Mouse (Mus musculus) heart, embryonic 11.5 days (tissue): Measurements from ENCODE around the gene Vmn1r107. TPM values are rescaled to one million over a fixed set of nuclear protein-coding genes. Genes with fewer than 3 reads are reported as not detected.
"Not testable (repeated sequence)": the region's sequence is repeated elsewhere in the genome, so short reads cannot be mapped to it uniquely, and the experiment has no call there.

ENCODE experiments used
- ATAC-seq: fragments of 200-750 bp; cut with Nextera tagmentation; replicated peaks from 2 replicates; pipeline ENCODE4 v1.8.0; 2017; ENCODE audit warnings: moderate library complexity; ENCODE audit not compliant: insufficient number of reproducible peaks, low FRiP score, low TSS enrichment
- H3K27ac ChIP-seq: fragments of 300-500 bp; sonication (generic); 2 replicates; pipeline ENCODE4 v1.5.1; 2014; ENCODE audit warnings: mild to moderate bottlenecking, low read depth, low read length
- H3K27me3 ChIP-seq: fragments of 300-500 bp; sonication (generic); 2 replicates; pipeline ENCODE4 v1.6.1; 2014; ENCODE audit warnings: mild to moderate bottlenecking, low read length, mixed read lengths; ENCODE audit not compliant: control insufficient read depth, insufficient read depth
- H3K36me3 ChIP-seq: fragments of 300-500 bp; sonication (generic); 2 replicates; pipeline ENCODE4 v1.6.1; 2014; ENCODE audit warnings: mild to moderate bottlenecking, low read length, moderate library complexity, mixed read lengths; ENCODE audit not compliant: control insufficient read depth, insufficient read depth
- H3K4me1 ChIP-seq: fragments of 300-500 bp; sonication (generic); 2 replicates; pipeline ENCODE4 v1.6.1; 2014; ENCODE audit warnings: low read length; ENCODE audit not compliant: control insufficient read depth, insufficient read depth
- H3K4me2 ChIP-seq: fragments of 300-500 bp; sonication (generic); 2 replicates; pipeline ENCODE4 v1.6.1; 2014; ENCODE audit warnings: mild to moderate bottlenecking, moderate library complexity
- H3K4me3 ChIP-seq: fragments of 300-500 bp; sonication (generic); 2 replicates; pipeline ENCODE4 v1.5.1; 2014; ENCODE audit warnings: low read depth, low read length
- H3K9ac ChIP-seq: fragments of 300-500 bp; sonication (generic); 2 replicates; pipeline ENCODE4 v1.6.1; 2014; ENCODE audit warnings: mild to moderate bottlenecking, low read depth, low read length, moderate library complexity
- H3K9me3 ChIP-seq: fragments of 300-500 bp; sonication (generic); replicated peaks from 2 replicates; pipeline ENCODE4 v1.6.1; 2016; ENCODE audit warnings: low read length; ENCODE audit not compliant: control insufficient read depth
- WGBS: fragments of 180-500 bp; shearing (Covaris S2); extraction: QIAGEN DNeasy Blood & Tissue Kit; methylation state at CpG from one replicate; pipeline ENCODE4 v1.1.7; 2014; ENCODE audit not compliant: insufficient replicate concordance; 5-methylcytosine and 5-hydroxymethylcytosine counted together
- polyA plus RNA-seq: library from polyadenylated mRNA; unstranded; fragments of >200 nt; fragmentation: Nextera tagmentation; extraction: Ambion mirVana; gene quantifications from 2 replicates; pipeline ENCODE4 v1.2.1, GENCODE M21; 2014

Vmn1r107 gene
- not detected in 2 replicates for polyA plus RNA-seq

GRCm38 (mm10) chr7:20668618-20669017 is at the start of gene Vmn1r107:
TSS of gene Vmn1r107 (plus strand) at chr7:20668918.
- not testable (repeated sequence) for ATAC-seq, H3K27ac ChIP-seq, H3K4me3 ChIP-seq, H3K4me2 ChIP-seq, H3K9ac ChIP-seq, H3K9me3 ChIP-seq, H3K36me3 ChIP-seq, H3K27me3 ChIP-seq, H3K4me1 ChIP-seq
- no CpG with 5 or more reads among the region's 3 CpGs for WGBS

GRCm38 (mm10) chr7:20703116-20703515 is 34.4 kb downstream of the Vmn1r107 start, which contains the start of gene Vmn1r111:
TSS of gene Vmn1r111 (minus strand) at chr7:20703216.
- H3K27me3 ChIP-seq, H3K4me3 ChIP-seq, H3K9me3 ChIP-seq, H3K36me3 ChIP-seq, H3K4me2 ChIP-seq, H3K4me1 ChIP-seq, ATAC-seq, H3K9ac ChIP-seq, H3K27ac ChIP-seq: not testable (repeated sequence)
- WGBS = no CpG with 5 or more reads among the region's 2 CpGs

Other genes with a start within 250 kb of the Vmn1r107 start
- gene Vmn1r101, start 226.3 kb upstream of the Vmn1r107 start, polyA plus RNA-seq = not detected in 2 replicates
- not detected in 2 replicates for gene Gm10670, start 194.0 kb upstream of the Vmn1r107 start, polyA plus RNA-seq
- not detected in 2 replicates for gene Vmn1r103, start 158.4 kb upstream of the Vmn1r107 start, polyA plus RNA-seq
- gene Vmn1r104, start 135.1 kb upstream of the Vmn1r107 start, polyA plus RNA-seq = not detected in 2 replicates
- not detected in 2 replicates for gene Gm5726, start 123.2 kb upstream of the Vmn1r107 start, polyA plus RNA-seq
- gene Gm4141, start 92.7 kb upstream of the Vmn1r107 start, polyA plus RNA-seq = not detected in 2 replicates
- gene Gm4513, start 69.9 kb upstream of the Vmn1r107 start, polyA plus RNA-seq = not detected in 2 replicates
- gene Vmn1r111, start 34.3 kb downstream of the Vmn1r107 start, polyA plus RNA-seq = not detected in 2 replicates
- not detected in 2 replicates for gene Gm10668, start 61.7 kb downstream of the Vmn1r107 start, polyA plus RNA-seq
- gene Vmn1r112, start 102.3 kb downstream of the Vmn1r107 start, polyA plus RNA-seq = not detected in 2 replicates
- gene Vmn1r113, start 118.4 kb downstream of the Vmn1r107 start, polyA plus RNA-seq = not detected in 2 replicates
- gene Vmn1r114, start 143.3 kb downstream of the Vmn1r107 start, polyA plus RNA-seq = not detected in 2 replicates
- gene Vmn1r115, start 176.1 kb downstream of the Vmn1r107 start, polyA plus RNA-seq = not detected in 2 replicates
- gene Vmn1r116, start 203.3 kb downstream of the Vmn1r107 start, polyA plus RNA-seq = not detected in 2 replicates
- not detected in 2 replicates for gene Vmn1r117, start 215.2 kb downstream of the Vmn1r107 start, polyA plus RNA-seq
- gene Vmn1r118, start 243.4 kb downstream of the Vmn1r107 start, polyA plus RNA-seq = not detected in 2 replicates